Mouse (Mus musculus) fibroblast of lung, adult 2 months (primary cell): ENCODE measurements around the gene Trcg1.

ENCODE experiments used
- DNase-seq: peaks from one replicate; pipeline ENCODE4 v3.0.0-alpha.2; 2011; ENCODE audit warnings: low read depth

Gene Trcg1

DNA sequence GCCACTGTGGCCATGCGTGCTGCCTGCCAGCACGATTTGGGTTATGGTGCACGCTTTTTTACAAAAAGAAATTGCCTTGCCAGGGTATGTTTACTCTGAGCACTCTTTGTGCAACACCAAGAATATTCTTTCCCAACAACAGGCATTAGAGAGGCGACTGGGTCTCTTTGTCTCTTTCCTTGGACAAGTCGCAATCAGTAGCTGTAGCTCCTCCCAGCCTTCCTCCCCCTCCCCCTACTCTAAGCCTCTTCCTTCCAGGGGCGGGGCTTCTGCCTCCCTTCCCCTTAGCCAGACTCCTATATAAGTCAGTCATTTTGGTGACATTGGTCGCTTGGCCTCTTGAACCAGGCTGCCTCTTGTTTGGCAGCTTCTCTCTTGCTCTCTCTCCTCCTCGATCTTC is 59.9 kb downstream of the Trcg1 start:
- no peak for DNase-seq

DNA sequence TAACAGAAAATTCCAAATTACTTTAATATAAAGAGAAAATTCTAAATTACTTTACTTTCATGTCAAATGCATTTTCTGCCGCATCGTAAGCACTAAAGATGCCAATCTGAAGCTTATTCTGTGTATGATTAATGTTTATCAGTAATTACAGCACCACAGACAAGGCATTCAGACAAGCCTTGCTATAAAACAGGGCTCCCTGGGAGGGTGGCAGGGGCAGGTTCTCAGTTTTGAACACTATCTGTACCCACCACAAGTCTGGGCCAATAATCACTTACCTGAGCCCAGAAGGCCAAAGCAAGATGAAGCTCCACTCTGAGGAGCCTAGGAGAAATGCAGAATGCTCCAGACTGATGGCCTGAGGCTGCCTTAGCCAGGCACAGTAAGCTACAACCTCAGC is 61.6 kb downstream of the Trcg1 start:
- DNase-seq: no peak
